Mouse (Mus musculus): ENCODE data around the gene Snip1.

Gene Snip1

DNA sequence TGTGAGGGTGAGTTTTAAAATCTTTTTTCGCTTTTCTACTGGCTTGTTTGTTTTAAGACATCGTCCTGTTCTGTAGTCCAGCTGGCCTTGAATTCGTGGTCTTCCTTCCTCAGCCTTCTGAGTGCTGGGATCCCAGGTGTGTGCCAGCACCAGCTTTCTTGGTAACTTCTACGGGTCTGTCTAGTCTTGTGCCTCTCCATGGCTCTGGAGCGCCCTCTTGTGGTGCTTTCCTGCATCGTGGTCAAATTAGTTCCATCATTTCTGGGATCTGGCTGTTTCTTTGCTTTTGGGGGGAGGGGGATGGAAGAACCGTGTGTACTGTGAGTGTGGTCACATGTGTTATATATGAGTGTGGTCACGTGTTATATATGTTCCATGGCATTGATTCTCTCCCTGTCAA is 33.0 kb downstream of the Snip1 start:
- peak; percentile 79 for DNase-seq (ENCODE audit: low spot score)

GRCm38 (mm10) chr4:125101334-125101733 is 34.9 kb downstream of the Snip1 start:
- DNase-seq (ENCODE audit: low spot score): no peak

DNA sequence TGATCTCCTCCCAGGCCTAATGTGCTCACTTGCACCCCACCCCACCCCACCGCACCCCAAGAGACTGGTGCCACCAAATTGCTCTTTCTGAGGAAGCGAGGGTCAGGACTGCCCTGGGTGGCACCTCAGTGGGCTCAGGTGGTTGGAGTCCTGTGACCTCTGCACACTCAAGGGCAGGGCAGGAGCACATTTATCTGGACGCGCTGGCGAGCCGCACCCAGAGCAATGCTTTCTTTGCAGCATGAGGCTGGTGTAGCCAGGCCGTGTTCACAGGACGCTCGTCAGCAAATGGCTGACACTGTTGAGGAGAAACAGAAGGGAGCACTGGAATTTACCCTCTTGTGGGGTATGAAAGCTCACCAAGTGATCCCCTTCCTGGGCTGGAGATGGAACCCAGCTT is 38.9 kb downstream of the Snip1 start:
- DNase-seq (ENCODE audit: low spot score): no peak

DNA sequence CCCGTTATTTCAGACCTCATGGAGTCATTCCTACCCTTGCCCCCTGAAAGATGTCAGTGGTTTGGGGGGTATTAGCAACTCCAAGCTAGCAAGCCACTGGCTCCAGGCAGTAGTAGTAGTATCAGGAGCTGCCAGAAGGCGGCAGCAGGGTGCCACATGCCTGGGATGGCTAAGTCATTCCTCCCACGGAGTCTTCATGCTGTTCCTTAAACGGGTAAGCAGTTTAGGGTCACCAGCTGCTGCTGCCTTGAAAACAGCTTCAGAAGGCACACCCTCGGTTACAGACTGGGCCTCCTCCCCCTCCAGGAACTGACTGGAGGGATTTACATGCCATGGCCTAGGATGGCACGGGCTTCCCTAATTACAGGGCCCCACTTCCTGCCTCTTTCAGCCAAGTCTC is 48.2 kb downstream of the Snip1 start:
- peak; percentile 82 for DNase-seq (ENCODE audit: low spot score)

- DNase-seq (ENCODE audit: low spot score): no peak
These were observed 48.6 kb downstream of the Snip1 start for GRCm38 (mm10) chr4:125115081-125115480.

- no peak for DNase-seq (ENCODE audit: low spot score)
These were observed 49.2 kb downstream of the Snip1 start for GRCm38 (mm10) chr4:125115710-125116089.

DNA sequence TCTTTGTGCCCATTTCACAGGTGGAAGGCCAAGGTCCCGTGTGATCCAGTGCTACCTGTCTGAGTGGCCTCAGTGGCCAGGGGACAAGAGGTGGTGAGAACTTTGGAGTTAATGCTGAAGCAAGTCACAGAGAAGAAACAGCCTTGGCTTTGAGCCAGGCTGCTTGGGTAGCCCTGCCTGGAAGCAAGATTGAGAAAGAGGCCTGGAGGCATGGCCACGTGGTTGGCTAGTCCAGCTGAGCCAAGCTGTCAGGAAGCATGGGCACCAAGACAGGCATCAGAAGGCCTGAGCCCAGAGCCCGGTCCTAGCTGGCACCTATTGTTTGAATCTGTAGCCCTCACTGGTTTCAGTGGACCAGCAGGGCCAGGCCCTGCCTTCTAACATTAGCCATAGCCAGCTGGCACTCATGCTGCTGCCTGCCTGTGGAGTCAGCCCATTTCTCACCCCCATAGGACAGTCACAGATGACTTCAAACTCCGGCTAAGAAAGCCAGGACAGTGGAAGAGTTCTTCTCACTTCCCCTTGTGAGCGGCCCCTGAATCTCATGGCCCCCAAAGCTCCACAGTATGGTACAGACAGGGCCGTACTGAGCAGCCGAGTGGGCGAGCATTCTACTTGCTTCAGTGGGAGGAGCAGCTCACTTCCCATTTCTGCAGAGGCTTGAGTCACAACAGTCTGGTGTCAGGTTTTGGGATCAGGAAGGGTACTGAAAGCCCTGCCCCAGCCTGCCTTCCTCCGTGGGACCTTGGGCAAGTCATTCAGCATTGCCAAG is 49.8 kb downstream of the Snip1 start:
- peak; percentile 35 for DNase-seq (ENCODE audit: low spot score)

DNA sequence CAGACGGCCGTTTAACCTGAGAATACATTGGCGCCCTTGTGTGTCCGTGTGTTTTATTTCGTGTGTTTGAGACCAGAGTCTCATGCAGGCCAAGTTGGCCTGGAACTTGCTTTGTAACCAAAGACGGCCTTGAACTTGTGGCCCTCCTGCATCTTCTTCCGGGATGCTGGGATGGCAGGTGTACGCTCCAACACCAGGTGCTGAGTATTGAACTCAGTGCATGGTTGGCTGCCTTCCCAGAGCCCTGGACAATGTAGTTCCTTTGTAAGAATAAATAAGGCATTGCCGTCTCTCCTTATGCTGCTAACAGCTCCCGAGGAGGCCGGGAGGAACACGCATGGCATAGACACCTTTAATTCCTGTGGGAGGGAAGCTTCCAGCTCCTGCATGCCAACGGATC is 50.5 kb downstream of the Snip1 start:
- no peak for DNase-seq (ENCODE audit: low spot score)

DNA sequence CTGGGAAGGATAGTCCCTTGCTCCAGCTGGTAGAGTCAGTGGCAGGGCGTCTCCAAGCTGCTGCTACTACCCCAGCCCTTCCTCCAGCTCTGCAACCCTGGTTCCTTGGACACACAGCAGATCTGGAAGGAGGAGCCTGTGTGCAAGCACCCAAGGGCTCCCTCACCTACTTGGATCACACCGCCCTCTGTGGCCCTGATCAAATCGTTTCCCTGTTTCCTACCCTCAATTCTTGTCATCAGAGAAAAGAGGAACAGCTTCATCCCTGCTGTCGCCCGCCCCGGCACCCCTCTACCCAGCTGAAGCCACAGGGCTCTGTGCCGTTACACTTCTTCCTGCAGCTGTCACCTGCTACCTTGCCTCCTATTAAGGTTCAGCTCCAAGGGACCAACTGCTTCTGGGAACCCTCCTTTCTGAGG is 51.4 kb downstream of the Snip1 start:
- DNase-seq (ENCODE audit: low spot score): no peak

DNA sequence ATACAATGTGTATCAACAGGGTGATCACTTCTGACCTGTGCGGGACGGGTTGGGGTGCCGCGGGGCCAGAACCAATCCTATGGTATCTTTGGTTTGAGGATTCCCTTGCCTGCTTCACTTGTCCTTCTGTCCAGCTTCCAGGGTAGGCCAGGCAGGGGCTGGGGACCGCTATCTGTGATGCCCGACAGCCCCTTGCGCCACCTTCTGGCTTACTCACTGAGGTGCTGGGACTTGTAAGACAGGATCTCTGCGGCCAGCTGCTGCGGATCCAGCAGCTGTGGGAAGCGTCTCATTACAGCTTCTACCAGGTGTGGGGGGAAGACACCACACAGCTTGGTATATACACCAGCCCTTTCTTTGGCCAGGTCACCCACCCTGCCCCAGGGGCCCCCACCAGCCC is 52.6 kb downstream of the Snip1 start:
- no peak for DNase-seq (ENCODE audit: low spot score)

- no peak for DNase-seq (ENCODE audit: low spot score)
These were observed 53.2 kb downstream of the Snip1 start for GRCm38 (mm10) chr4:125119721-125120120.

DNA sequence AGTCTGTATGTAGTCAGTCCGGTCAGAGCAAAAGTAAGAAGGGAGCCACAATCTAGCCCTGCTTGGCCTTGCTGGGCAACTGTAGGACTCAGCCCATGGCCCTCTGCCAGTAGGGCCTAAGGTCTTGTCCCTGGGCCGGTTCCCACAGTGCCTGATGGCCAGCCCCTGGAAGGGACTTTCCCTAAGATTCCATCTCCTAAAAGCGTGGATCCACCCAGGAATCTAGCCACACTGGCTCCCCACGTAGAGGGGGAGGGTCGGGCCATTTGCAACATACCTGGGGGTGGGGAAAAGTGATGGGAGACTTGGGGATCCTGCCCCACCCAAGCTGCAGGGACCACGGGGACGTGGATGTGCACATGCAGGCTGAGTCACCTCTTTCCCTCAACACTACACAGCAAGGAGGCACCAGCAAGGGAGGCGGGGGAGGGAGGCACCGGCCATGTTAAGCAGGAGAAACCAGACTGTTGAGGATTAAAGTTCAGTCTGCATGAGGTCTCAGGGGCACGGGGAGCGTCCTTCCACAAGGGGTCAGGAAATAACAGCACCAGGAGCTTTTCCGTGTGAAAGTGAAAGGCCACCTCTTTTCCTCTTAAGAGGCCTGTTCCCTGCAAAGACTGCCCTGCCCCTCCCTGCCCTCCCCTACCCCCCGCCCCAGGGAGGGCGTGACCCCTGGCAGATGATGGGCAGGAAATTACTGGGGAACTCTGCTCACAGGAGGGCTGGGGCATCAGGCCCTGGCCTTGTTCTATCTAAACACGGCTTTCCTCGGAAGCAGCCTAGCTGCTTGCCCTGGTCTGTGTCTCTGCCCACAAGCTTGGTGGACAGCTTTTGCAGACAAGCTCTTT is 56.2 kb downstream of the Snip1 start:
- DNase-seq (ENCODE audit: low spot score): peak; percentile 42

- no peak for DNase-seq (ENCODE audit: low spot score)
These were observed 56.8 kb downstream of the Snip1 start for GRCm38 (mm10) chr4:125123279-125123671.

All from ovary, postnatal 14 days (tissue).